Comparison of ENCODE assay signal across 8 mouse cellular contexts in the genomic region with DNA sequence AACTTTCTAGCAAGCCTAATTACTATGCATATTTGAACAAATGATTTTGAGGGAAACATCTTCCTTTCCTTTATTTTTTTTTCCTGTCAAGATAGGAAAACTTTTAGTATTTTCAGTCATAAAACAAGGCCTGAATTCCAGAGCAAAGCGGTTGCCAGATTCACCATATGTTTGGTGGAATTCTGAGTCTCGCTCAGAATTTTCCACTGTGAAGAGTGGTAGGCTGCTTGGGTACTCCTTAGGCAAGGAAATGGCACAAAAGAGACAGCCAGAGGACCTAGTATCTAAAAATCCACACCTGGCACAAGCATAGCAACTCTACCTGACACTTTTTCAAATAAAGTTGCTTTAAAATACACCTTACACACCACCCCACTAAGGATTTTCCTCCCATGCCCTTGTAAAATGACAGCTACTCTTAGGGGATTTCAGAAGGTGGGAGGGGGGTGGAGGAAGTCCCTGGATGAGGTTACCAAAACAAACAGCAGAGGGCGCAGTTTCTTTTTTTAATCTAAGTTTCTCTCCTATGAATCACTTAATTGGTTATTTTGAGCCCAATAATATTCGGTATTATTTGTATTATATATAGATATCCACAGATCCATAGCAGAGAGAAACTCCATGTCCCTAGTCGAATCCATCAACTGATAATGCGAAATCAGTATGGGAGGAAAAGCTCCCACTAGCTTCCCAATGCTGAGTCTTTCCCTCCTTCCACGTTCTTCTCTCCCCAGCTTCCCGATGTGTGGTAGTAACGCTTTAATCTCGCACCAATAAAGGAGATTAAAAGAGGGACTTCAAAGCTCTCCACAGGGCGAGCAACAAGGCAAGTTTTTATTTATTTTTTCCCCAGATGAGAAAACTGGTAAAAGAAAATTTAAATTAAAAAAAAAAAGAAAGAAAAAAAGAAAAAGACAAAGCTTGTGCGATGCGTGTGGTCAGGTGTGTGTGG. TPM values are rescaled to one million over a fixed set of nuclear protein-coding genes. Genes with fewer than 3 reads are reported as not detected.
A peak's percentile ranks its signal among the peaks of the same experiment; 100 is the strongest.
DNase-seq lines count a peak whose midpoint lies in the region; ATAC-seq and TF ChIP-seq lines count a peak whose summit lies in the region.

No protein-coding gene starts in this region.

- peak overlapping the region; percentile 77 for H3K4me3 ChIP-seq in heart, embryonic 12.5 days
- no peak overlapping the region for H3K4me3 ChIP-seq in liver, embryonic 14.5 days (ENCODE audit: insufficient read depth in 1 of 2, low read depth in 2 of 2, low read length in 2 of 2)
- peak overlapping the region; percentile 74 for H3K4me3 ChIP-seq in neural tube, embryonic 15.5 days (replicated peaks)

- no peaks in the 10 kb centered on the region for H3K36me3 ChIP-seq in heart, embryonic 12.5 days
- no peaks in the 10 kb centered on the region for H3K36me3 ChIP-seq in liver, embryonic 14.5 days (replicated peaks; ENCODE audit: control insufficient read depth, insufficient read depth, low read depth)
- no peaks in the 10 kb centered on the region for H3K36me3 ChIP-seq in neural tube, embryonic 15.5 days

- peak; percentile 26; the same call in 1 of the 2 replicates for TF ChIP-seq CTCF in liver, embryonic 14.5 days (IDR thresholded peaks at IDR 0.05; ENCODE audit: low read depth)

- WGBS in heart, embryonic 12.5 days = 2% methylated on average over 13 of the region's 13 CpGs
- WGBS in liver, embryonic 14.5 days (ENCODE audit: insufficient replicate concordance) = 4% methylated on average over 13 of the region's 13 CpGs
- 4% methylated on average over 13 of the region's 13 CpGs for WGBS in neural tube, embryonic 15.5 days

- peaks cover 23% of the 10 kb centered on the region for H3K27me3 ChIP-seq in heart, embryonic 12.5 days (replicated peaks)
- peaks cover 27% of the 10 kb centered on the region for H3K27me3 ChIP-seq in liver, embryonic 14.5 days (ENCODE audit: control insufficient read depth, insufficient read depth, low read length)
- no peaks in the 10 kb centered on the region for H3K27me3 ChIP-seq in neural tube, embryonic 15.5 days (replicated peaks)

- H3K4me2 ChIP-seq in heart, embryonic 12.5 days = peak overlapping the region; percentile 100
- peak overlapping the region; percentile 59 for H3K4me2 ChIP-seq in liver, embryonic 14.5 days (ENCODE audit: low read depth)
- peak overlapping the region; percentile 97 for H3K4me2 ChIP-seq in neural tube, embryonic 15.5 days

- H3K4me1 ChIP-seq in heart, embryonic 12.5 days (replicated peaks) = no peaks in the 10 kb centered on the region
- no peaks in the 10 kb centered on the region for H3K4me1 ChIP-seq in liver, embryonic 14.5 days (replicated peaks; ENCODE audit: control insufficient read depth in 2 of 2, insufficient read depth in 2 of 2, low read length in 1 of 2)
- H3K4me1 ChIP-seq in neural tube, embryonic 15.5 days = peaks cover 6% of the 10 kb centered on the region; the same call in 1 of the 2 replicates

- peak; percentile 71 for ATAC-seq in common myeloid progenitor, adult 5-6 weeks (replicated peaks; ENCODE audit: low read depth, poor library complexity, severe bottlenecking)
- ATAC-seq in heart, embryonic 12.5 days (ENCODE audit: insufficient number of reproducible peaks, low FRiP score) = no peak
- no peak for ATAC-seq in liver, embryonic 14.5 days (ENCODE audit: insufficient read depth)
- peak; percentile 58; the same call in 1 of the 2 replicates for ATAC-seq in neural tube, embryonic 15.5 days (ENCODE audit: low FRiP score)

- no peaks in the 10 kb centered on the region for H3K9me3 ChIP-seq in heart, embryonic 12.5 days (replicated peaks)
- no peaks in the 10 kb centered on the region for H3K9me3 ChIP-seq in liver, embryonic 14.5 days (ENCODE audit: control insufficient read depth, low read length)
- H3K9me3 ChIP-seq in neural tube, embryonic 15.5 days (replicated peaks) = no peaks in the 10 kb centered on the region

- DNase-seq in 3T3-L1 (ENCODE audit: low read depth, low spot score) (peak; percentile 69), MEL-GATA-1-ER (ENCODE audit: extremely low read depth, low read depth) (peak; percentile 4)
- DNase-seq in kidney, postnatal 36 days = peak; percentile 43 to 68
- peak in 2 of 3 experiments; percentile 7 to 12 for DNase-seq in liver, embryonic 14.5 days (ENCODE audit: low read depth in 3 of 3, low spot score in 3 of 3)
- DNase-seq in spleen, postnatal 14 days (ENCODE audit: low spot score in 2 of 2) = no peak

- no peak overlapping the region for H3K27ac ChIP-seq in heart, embryonic 12.5 days (ENCODE audit: poor library complexity, severe bottlenecking)
- no peak overlapping the region for H3K27ac ChIP-seq in liver, embryonic 14.5 days
- peak overlapping the region; percentile 73 for H3K27ac ChIP-seq in neural tube, embryonic 15.5 days (replicated peaks)

- TF ChIP-seq EP300 in liver, embryonic 14.5 days (IDR thresholded peaks at IDR 0.05; ENCODE audit: low read depth) = no peak

- H3K9ac ChIP-seq in heart, embryonic 12.5 days = peak overlapping the region; percentile 71
- no peak overlapping the region for H3K9ac ChIP-seq in liver, embryonic 14.5 days (replicated peaks)
- peak overlapping the region; percentile 72 for H3K9ac ChIP-seq in neural tube, embryonic 15.5 days (replicated peaks)

RNA-seq across cellular contexts. Expression of a gene that starts 2.2 kb away (rescaled TPM):
- total RNA-seq in common myeloid progenitor, adult 5-6 weeks (2017) = not detected in 2 replicates
- polyA plus RNA-seq in heart, embryonic 12.5 days (2016; fragmentation: Nextera tagmentation; extraction: Ambion mirVana) = 0.26 and 0.28 TPM in 2 replicates
- 0.03 and 0.04 TPM in 2 replicates for polyA plus RNA-seq in liver, embryonic 14.5 days (2012; rRNA removed)
- 0.03 and 0.40 TPM in 2 replicates for polyA plus RNA-seq in liver, embryonic 14.5 days (2014; fragmentation: Nextera tagmentation; extraction: Ambion mirVana)
- polyA plus RNA-seq in neural tube, embryonic 15.5 days (2015; fragmentation: Nextera tagmentation; extraction: Ambion mirVana) = 20.9 and 25.4 TPM in 2 replicates

Comparison
In these comparisons a context has a peak if more than half of its experiments do, and no peak if none do; other contexts are left out.
1. DNase-seq: peak in 3T3-L1 (single experiment), MEL-GATA-1-ER (single experiment), kidney, postnatal 36 days (2 of 2) and liver, embryonic 14.5 days (2 of 3); none in spleen, postnatal 14 days (0 of 2).
2. ATAC-seq: peak in common myeloid progenitor, adult 5-6 weeks (single experiment) and neural tube, embryonic 15.5 days (single experiment); none in heart, embryonic 12.5 days (single experiment) and liver, embryonic 14.5 days (single experiment).
3. H3K4me3 ChIP-seq: peak in heart, embryonic 12.5 days (single experiment) and neural tube, embryonic 15.5 days (single experiment); none in liver, embryonic 14.5 days (0 of 2).
4. RNA of a gene that starts 2.2 kb away (polyA plus RNA-seq): 20.9 to 25.4 TPM in neural tube, embryonic 15.5 days; 0.26 to 0.28 TPM in heart, embryonic 12.5 days and 0.03 to 0.40 TPM in liver, embryonic 14.5 days; every median in the first group is over 10 times any median in the second.
5. Peak in every context shown above with its lines, with median percentiles within 50 percentile points of each other: H3K4me2 ChIP-seq.